Mouse (Mus musculus): ENCODE measurements around the gene Lrrc28.
"Not testable (repeated sequence)": the region's sequence is repeated elsewhere in the genome, so short reads cannot be mapped to it uniquely, and the experiment has no call there.

The Lrrc28 gene

DNA sequence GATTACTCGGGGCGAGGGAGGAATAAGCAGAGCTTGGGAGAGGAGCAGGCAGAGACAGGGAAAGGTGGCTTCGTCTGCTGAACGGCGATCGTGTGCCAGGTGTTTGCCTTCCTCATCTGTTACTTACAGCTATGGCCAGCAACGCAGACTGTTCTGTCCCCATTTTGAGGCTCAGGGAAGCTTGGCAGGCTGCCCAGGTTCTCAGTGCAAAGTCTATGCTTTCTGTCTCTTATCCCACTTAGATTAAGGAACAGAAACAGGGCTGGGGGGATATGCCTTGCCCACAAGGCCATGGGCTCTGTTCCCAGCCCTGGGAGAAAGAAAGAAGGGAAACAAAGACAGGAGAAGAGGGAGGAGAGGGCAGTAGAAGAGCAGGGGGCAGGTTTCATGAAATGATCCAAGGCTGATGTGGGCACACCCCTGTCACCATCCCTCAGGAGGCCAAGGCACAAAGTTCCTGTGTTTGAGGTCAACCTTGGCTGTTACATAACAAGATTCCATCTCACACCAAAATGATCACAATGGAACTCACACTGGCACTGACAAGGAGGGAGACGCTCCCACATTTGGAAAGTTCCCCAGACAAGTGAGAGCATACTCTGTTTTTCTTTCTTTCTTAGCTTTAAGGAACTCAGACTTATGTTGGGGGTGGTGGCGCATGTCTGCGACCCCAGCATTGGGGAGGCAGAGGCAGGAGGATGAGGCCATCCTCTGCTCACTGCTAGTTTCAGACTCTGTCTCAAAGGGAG is 116.8 kb downstream of the Lrrc28 start:
- peak; percentile 31 to 32 for DNase-seq

DNA sequence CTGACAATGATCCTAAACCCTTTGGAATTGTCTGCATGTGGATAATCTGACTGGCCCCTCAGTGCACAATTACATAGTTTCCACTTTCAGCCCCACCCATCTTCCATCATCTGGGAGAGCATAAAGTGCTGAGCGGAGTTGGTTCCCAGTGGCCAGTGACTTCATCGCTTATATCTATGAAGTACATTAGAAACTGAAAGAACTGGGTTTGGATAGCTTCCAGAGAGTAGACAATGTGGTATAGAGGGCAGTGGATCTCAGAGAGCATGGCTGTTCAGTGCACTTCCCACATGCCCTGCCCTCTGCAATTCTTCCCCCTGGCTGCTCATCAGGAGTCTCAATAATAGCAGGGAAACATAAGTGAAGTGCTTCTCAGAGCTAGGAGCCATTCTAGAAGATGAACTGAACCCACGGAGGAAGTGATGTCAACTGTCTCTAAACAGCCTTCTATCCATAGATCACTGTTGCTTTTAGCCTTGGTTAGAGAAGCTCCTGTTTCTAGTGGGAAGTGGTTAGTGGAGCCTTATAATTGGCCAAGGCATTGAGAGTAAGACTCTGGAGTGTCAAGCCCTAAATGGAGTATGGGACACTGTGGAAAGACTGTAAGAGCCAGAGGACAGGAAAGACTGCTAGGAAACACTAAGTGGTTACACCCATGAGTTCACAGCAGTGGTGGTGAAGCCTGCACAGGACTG is 119.0 kb downstream of the Lrrc28 start:
- peak in 1 of 2 experiments; percentile 20 for DNase-seq

- not testable (repeated sequence) for DNase-seq
Observed at GRCm38 (mm10) chr7:67524069-67524468, 121.0 kb downstream of the Lrrc28 start.

GRCm38 (mm10) chr7:67523400-67523799 is 121.7 kb downstream of the Lrrc28 start:
- DNase-seq, result no peak

- not testable (repeated sequence) for DNase-seq
Observed at GRCm38 (mm10) chr7:67521731-67522130, 123.3 kb downstream of the Lrrc28 start.

- DNase-seq, result peak in 1 of 2 experiments; percentile 12
Observed at GRCm38 (mm10) chr7:67520959-67521358, 124.1 kb downstream of the Lrrc28 start.

DNA sequence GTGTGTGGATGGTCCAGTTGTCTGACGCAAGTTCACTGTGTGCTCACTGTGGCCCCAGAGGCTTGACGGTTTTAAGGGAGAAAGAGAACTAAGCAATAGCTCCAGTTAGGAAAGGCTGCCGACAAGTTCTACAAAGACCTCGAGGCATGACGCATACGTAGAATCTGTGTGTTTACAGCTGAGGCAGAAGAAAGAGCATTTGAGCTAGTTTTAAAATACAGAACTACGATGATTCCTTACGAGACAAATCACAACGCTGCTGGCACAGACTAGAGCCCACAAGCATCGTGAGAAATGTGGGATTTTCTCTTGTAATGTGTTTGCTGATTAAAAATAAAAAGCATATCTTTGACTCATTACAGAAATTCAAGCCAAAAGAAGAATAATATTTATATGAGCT is 125.1 kb downstream of the Lrrc28 start:
- no peak for DNase-seq

GRCm38 (mm10) chr7:67515621-67516020 is 129.4 kb downstream of the Lrrc28 start:
- no peak for DNase-seq

DNA sequence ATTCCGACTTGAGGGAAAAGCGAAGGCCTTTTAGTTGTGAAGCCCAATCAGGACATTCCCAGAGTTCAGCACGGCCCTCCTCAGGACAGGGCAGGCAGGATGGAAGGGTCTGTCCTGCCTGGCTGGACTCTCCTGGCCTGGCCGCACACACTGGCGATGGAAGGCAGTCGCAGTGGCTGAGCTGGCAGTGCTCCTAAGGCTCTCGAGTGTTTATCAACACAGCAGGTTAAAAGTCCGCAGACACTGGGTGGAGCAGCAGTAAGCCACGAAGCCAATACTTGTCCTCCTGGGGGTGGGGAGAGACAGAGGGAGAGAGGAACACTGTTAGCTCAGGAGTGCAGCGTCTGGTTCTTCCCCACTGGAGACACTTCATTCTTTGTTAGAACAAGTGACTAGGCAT is 130.2 kb downstream of the Lrrc28 start:
- DNase-seq, result peak; percentile 69 to 79

DNA sequence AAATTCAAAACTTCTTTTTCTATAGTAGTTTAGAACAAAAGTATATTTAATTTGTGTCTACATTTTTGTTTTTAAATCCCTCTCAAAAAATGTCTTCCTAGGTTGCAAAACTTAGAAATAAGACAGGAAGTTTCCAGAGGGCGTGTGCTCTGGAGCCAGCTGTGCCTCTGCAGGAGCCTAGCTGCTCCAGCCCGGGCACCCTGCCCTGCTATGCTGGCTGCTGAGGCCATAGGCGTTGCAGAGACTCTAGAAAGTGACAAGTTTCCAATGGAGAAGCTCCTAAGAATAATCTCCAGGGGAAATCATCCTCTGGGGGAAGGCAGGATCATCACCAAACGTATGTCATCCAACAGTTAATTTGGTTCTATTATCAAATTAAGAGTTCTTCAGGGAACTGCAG is 130.7 kb downstream of the Lrrc28 start:
- peak; percentile 24 to 40 for DNase-seq

DNA sequence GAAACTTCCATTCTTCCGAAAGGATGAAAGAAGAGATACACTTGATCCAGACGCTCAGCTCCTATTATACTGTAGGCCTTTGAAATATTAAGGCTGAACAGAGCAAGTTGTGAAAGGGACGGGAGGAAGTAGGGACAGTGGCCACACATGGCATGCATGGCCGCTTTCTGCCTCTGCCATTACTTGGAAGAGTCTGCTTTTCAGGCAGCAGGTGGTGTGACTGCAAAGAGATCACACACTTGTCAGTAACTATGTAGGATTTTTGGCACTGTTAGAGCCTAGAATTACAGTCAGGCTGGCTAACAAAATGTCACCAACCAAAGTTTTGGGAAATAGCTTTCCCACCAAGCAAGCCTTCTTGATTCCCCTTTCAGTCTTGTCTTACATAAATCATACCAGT is 131.4 kb downstream of the Lrrc28 start:
- DNase-seq, result no peak

DNA sequence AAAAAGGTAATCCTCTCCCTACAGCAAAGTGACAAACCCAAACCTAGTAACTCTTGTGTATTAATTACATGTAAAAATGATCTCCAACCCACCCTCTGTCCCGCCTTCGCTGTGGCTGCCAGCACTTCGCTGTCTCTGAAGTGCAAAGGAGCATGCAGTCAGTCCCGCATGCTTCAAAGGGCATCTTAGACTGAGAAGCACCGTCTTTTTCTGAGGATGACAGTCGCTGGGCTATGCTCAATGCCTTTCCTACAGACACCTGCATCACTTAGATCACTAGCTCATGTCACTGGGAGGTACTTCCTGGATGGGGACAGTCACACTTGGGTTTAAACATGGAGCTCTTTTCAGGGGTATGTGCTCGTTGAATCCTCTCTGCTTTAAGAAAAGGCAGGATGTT is 133.5 kb downstream of the Lrrc28 start:
- DNase-seq, result no peak

DNA sequence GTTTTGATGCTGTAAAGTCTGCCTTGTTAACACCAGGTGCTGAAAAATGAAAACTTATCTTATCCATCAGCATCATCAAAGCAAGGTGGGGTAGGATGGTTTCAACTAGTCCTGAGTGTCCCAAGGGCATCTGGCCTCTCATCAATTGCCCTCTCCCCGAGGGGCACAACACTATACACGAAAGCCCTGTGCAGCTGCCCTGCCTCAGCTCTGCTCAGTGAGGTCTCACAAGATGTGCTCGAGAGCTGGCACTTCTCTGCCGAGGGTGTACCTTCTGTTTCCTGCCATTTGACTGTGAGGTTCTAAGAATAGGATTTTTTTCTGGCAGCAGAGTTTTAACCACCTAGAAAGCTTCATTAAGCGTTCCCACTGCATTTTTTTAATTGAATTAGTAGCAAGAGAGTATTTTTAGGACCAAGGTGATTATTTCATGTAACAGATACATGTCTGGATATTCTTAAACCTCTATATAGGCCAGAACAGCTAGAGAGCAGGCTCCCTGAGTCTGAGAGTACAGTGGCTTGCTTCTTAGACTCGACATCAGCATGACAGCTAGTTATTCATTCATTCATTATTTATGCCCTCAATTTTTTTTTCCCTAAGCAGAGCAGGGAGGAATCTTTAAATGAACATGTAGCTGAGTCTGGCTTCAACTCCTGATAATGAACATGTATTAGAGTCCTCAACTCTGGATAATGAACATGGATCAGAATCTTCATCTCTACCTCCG is 141.6 kb downstream of the Lrrc28 start:
- DNase-seq, result no peak

- no peak for DNase-seq
Observed at GRCm38 (mm10) chr7:67502631-67503030, 142.4 kb downstream of the Lrrc28 start.

GRCm38 (mm10) chr7:67500878-67501277 is 144.2 kb downstream of the Lrrc28 start:
- no peak for DNase-seq

- DNase-seq, result no peak
Observed at GRCm38 (mm10) chr7:67500076-67500828, 144.8 kb downstream of the Lrrc28 start.

DNA sequence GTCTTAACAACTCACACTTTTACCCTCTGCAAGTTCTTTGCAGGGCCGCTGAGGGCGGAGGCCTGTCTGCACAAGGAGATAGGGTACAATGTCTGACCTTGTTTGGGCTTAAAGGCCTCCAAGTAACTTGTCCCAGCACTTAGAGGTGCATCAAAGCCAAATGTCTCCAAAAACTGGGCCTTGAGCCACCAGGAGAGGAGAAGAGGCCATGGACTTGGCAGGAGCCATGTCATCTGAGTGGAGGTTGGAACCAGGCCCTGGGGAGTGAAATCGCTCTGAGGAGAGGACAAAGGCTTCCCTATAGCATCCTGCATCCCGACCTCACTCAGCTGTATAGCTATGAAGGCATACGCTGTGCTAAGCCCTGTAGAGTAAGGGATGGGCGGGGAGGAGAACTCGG is 145.6 kb downstream of the Lrrc28 start:
- DNase-seq, result peak in 1 of 2 experiments; percentile 11

DNA sequence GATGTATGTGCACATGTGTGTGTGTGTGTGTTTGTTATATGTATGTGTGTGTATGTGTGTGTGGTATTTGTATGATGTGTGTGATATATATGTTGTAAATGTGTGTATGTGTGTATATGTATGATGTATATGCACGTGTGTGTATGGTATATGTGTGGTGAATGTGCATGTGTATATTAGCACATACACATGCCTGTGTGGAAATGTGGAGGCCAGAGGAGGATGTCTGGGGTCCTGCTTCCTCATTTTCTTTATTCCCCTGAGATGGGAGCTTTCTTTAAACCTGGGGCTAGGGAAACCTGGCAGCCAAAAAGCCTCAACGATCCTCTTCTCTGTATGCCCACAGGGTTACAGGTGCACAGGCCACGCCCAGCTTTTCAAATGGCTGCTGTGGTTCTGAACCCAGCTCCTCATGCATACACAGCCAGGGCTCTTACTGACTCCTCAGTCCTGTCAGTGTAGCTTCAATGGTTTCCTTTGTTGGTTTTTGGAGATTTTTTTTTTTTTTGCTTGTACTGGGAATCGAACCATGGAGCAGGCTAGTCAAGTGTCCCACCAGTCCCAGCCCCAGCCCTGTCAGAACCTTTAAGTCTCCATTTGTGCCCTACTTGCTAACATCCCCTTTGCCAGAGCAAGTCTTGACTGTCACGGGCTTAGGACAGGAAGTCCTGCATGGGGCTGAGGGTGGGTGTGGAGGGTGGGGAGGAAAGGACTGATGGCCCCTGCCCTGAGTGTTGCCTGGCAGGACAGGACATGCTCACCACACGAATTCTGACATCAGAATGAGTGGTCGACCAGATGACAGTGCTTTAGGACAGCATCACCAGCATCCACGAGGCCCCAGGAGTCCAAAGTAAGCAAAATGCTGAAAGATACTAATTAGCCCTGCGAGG is 151.0 kb downstream of the Lrrc28 start:
- DNase-seq, result no peak

GRCm38 (mm10) chr7:67487889-67488411 is 157.1 kb downstream of the Lrrc28 start:
- DNase-seq, result peak in 1 of 2 experiments; percentile 22

DNA sequence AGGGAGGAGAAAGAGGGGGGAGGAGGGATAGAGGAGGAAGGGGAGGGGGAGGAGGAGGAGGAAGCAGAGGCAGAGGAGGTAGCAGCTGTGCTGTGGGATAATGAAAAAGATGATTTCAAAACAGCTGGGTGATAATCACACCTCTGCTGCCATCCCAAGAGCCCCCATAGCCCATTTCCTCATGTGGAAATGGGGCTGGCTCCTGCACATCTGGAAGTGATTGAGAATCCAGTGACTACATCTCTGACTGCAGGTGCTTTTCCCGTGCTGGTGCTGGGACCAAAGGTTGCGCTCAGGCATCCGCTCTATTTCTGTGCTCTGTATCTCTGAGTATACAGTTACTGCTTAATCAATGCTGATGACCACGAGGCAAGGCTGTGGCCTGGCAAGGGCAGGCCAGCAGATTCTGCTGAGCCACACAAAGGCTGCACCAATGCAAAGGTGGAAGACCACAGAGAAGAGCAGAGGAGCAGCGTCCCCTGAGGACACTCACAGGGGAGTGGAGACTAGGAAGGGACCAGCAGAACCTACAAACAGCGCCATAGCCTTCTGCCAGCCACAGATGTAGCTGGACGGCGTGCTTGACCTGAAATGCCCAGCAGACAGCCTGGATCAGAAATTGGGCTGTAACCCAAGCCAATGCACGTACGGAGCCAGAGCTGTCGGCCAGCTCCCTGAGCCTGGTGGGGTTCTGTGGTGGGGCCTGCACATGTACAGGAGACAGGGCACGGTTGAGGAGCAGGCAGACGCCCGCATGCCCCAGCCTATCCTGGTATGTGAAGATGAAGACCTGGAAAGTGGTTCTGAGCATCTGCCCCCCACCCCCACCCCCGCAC is 157.9 kb downstream of the Lrrc28 start:
- no peak for DNase-seq

GRCm38 (mm10) chr7:67486417-67486816 is 158.7 kb downstream of the Lrrc28 start:
- DNase-seq, result no peak
